In the genomic region with DNA sequence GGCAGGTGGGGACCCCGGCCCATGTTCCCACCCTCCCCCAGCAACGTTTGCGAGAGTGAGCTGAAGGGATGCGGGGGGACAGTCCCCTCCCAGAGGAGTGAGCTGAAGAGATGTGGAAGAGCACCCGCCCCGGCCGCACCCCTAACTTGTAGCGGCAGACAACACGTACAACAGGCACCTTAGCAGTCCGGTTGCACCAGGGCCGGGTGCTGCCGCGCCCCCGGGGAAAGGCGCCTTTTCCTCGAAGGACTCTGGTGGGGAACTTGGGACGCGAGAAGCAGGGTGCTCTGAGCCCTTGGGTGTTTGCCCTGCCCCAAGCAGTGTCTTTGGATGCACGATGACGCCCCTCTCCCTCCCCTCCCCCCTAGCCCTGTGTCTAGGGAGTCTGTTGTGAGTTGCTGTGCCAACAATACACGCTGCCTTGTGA, we compare ENCODE assay signal across 7 mouse cellular contexts. TPM values are rescaled to one million over a fixed set of nuclear protein-coding genes. Genes with fewer than 3 reads are reported as not detected.
DNase-seq lines count a peak whose midpoint lies in the region; ATAC-seq and TF ChIP-seq lines count a peak whose summit lies in the region.

No protein-coding gene starts in this region.

- TF ChIP-seq POLR2A in spleen, adult 2 months (IDR thresholded peaks at IDR 0.05; ENCODE audit: low read depth, low read length): no peak

- H3K4me2 ChIP-seq in heart, embryonic 15.5 days: peak overlapping the region; percentile 94
- H3K4me2 ChIP-seq in midbrain, embryonic 13.5 days (replicated peaks): peak overlapping the region; percentile 85

- H3K27ac ChIP-seq in spleen, adult 2 months (ENCODE audit: insufficient read depth, low read length): peak overlapping the region; percentile 74
- peak overlapping the region; percentile 100 for H3K27ac ChIP-seq in heart, embryonic 15.5 days
- peak overlapping the region; percentile 97 for H3K27ac ChIP-seq in midbrain, embryonic 13.5 days

- H3K4me1 ChIP-seq in spleen, adult 2 months (ENCODE audit: control insufficient read depth, insufficient read depth, insufficient read length): peaks cover 14% of the 10 kb centered on the region; the same call in 1 of the 2 replicates
- peaks cover 21% of the 10 kb centered on the region for H3K4me1 ChIP-seq in heart, embryonic 15.5 days (replicated peaks)
- peaks cover 20% of the 10 kb centered on the region for H3K4me1 ChIP-seq in midbrain, embryonic 13.5 days (replicated peaks)

- WGBS in spleen, adult 2 months: under 1% methylated on average over 21 of the region's 21 CpGs
- WGBS in heart, embryonic 15.5 days: under 1% methylated on average over 21 of the region's 21 CpGs
- under 1% methylated on average over 21 of the region's 21 CpGs for WGBS in midbrain, embryonic 13.5 days

- no peaks in the 10 kb centered on the region for H3K9me3 ChIP-seq in heart, embryonic 15.5 days (replicated peaks)
- H3K9me3 ChIP-seq in midbrain, embryonic 13.5 days: no peaks in the 10 kb centered on the region

- 0 out of 2 replicates have a peak, but pooled peaks have one; percentile 13 for ATAC-seq in common myeloid progenitor, adult 5-6 weeks (replicated peaks; ENCODE audit: low read depth, poor library complexity, severe bottlenecking)
- peak; percentile 52 for ATAC-seq in heart, embryonic 15.5 days (replicated peaks; ENCODE audit: insufficient number of reproducible peaks, insufficient read depth, low FRiP score, low read depth)
- peak; percentile 68 for ATAC-seq in midbrain, embryonic 13.5 days

- peak overlapping the region; percentile 93 for H3K9ac ChIP-seq in heart, embryonic 15.5 days
- H3K9ac ChIP-seq in midbrain, embryonic 13.5 days (replicated peaks): peak overlapping the region; percentile 91

- peak overlapping the region; percentile 68 for H3K4me3 ChIP-seq in spleen, adult 2 months (ENCODE audit: extremely low read depth, insufficient read depth, insufficient read length)
- peak overlapping the region; percentile 75 for H3K4me3 ChIP-seq in heart, embryonic 15.5 days
- peak overlapping the region; percentile 55 for H3K4me3 ChIP-seq in midbrain, embryonic 13.5 days (replicated peaks)

- peaks cover 7% of the 10 kb centered on the region; the same call in 1 of the 2 replicates for H3K27me3 ChIP-seq in spleen, adult 2 months (ENCODE audit: control insufficient read depth, insufficient read depth, low read length)
- no peaks in the 10 kb centered on the region for H3K27me3 ChIP-seq in heart, embryonic 15.5 days
- no peaks in the 10 kb centered on the region for H3K27me3 ChIP-seq in midbrain, embryonic 13.5 days

- no peak for TF ChIP-seq CTCF in spleen, adult 2 months (IDR thresholded peaks at IDR 0.05; ENCODE audit: extremely low read depth, insufficient read depth, insufficient read length, insufficient replicate concordance)

- H3K36me3 ChIP-seq in spleen, adult 2 months (ENCODE audit: control insufficient read depth, insufficient read depth, low read length): no peaks in the 10 kb centered on the region
- peaks cover 22% of the 10 kb centered on the region for H3K36me3 ChIP-seq in heart, embryonic 15.5 days
- peaks cover 16% of the 10 kb centered on the region for H3K36me3 ChIP-seq in midbrain, embryonic 13.5 days

- DNase-seq in spleen, adult 2 months (ENCODE audit: low read depth in 1 of 2, low spot score in 2 of 2): peak in 1 of 2 experiments; percentile 25
- DNase-seq in spleen, adult 12 weeks (ENCODE audit: low spot score): no peak
- DNase-seq in liver: peak; percentile 28
- DNase-seq in layer of hippocampus, adult 9-10 months (ENCODE audit: low spot score): no peak

RNA-seq across cellular contexts. Expression of a gene that starts 0.6 kb away (rescaled TPM):
- 0.53 and 0.58 TPM in 2 replicates for polyA plus RNA-seq in spleen, adult 2 months (2012; rRNA removed)
- 1.3 and 4.2 TPM in 2 replicates for total RNA-seq in common myeloid progenitor, adult 5-6 weeks (2017)
- polyA plus RNA-seq in heart, embryonic 15.5 days (2015; fragmentation: Nextera tagmentation; extraction: Ambion mirVana): 1.5 and 1.8 TPM in 2 replicates
- 1.3 and 1.5 TPM in 2 replicates for polyA plus RNA-seq in midbrain, embryonic 13.5 days (2015; fragmentation: Nextera tagmentation; extraction: Ambion mirVana)

Comparison
In these comparisons a context has a peak if more than half of its experiments do, and no peak if none do; other contexts are left out.
1. ATAC-seq: peak in every context shown above with its lines; median percentile 68 in midbrain, embryonic 13.5 days; 52 in heart, embryonic 15.5 days; 13 in common myeloid progenitor, adult 5-6 weeks.